Mouse (Mus musculus) spleen, adult 2 months (tissue): ENCODE data around the gene Snx33.

Experiments
- CTCF ChIP-seq: fragments of 200-500 bp; IDR thresholded peaks from 2 replicates; pipeline ENCODE4 v1.5.1; 2011; ENCODE audit warnings: mild to moderate bottlenecking, inconsistent platforms; ENCODE audit not compliant: insufficient read depth, insufficient read length, insufficient replicate concordance; ENCODE audit errors: extremely low read depth
- POLR2A ChIP-seq: fragments of 200-500 bp; IDR thresholded peaks from 2 replicates; pipeline ENCODE4 v1.6.1; 2011; ENCODE audit warnings: low read depth, low read length, inconsistent platforms

- TF ChIP-seq POLR2A (no peak), CTCF (no peak)
Measured at GRCm38 (mm10) chr9:56872105-56872903, 55.9 kb downstream of the Snx33 start.
